Mouse (Mus musculus) layer of hippocampus, adult 18-20 months (tissue): ENCODE data around the gene 1700022I11Rik. TPM values are rescaled to one million over a fixed set of nuclear protein-coding genes. Genes with fewer than 3 reads are reported as not detected.

Source experiments
- DNase-seq, 2 experiments: peaks; one replicate each; pipeline ENCODE4 v3.0.0; 2022; ENCODE audit warnings: low spot score in 2 of 2
- total RNA-seq, 2 experiments: library from RNA; stranded (reverse); gene quantifications; 2 replicates each; pipeline ENCODE4 v1.2.3; 2021

Gene 1700022I11Rik
- total RNA-seq, 2 experiments from 2014 or later = not detected

DNA sequence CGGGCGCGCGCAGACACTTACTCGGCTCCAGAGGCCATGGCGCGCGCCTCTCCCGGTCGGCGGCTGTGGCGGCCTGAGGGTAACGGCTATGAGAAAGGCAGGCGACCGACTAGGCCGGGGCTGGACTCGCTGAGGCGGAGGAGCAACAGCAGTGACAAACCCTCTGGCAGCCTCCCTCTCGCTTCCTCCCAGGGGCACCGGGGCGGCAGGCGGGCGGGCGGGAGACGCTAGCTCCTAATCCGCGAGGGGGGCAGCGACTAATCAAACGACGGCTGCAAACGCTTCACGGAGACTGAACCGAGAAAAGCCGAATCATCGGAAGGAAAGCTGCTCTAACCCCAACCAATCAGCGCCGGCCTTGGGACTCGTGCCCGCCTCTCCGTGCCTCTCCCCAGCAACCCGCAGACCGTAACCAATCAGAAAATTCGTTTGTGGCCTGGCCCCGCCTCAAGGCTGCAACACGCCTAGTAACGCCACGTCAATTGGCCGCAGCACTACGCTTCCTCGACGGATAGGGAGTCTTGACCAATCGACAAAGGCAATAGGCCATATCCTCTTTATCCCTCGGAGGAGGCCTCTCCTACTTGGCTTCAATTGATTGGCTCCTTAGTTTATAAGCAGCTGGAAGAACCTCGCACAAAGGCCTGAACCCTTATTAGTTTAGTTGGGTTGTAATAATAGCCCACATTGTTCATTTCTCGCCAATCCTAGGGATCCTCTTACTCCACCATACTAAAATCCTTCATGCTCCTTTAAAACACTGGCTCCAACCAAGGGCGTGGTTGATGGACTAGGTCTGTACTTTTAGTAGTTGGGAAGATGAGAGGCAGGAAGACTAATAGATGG, 31.0 kb downstream of the 1700022I11Rik start, which contains the start of gene Vcp:
Vcp (minus strand) TSS at position 367 of the 846 bp plus-strand sequence.
- DNase-seq = peak; percentile 99 to 100

DNA sequence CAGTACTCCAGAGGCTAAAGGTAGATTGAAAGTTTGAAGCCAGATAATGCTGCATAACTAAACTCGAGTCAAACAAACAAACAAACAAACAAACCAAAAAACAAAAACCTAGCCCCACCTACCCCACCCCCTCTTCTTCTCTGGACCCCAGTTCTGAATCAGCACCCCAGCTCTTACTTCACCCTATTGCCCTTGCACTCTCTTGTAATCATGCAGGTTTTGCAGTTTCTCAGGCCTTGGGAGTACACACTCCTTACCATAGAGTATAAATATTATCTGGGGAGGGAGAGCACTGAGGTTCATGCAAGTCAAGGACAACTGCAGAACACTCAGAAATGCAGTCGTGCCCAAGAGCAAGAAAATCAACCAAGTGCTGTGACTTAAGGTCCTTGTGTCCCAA, 31.9 kb downstream of the 1700022I11Rik start:
- DNase-seq = no peak

DNA sequence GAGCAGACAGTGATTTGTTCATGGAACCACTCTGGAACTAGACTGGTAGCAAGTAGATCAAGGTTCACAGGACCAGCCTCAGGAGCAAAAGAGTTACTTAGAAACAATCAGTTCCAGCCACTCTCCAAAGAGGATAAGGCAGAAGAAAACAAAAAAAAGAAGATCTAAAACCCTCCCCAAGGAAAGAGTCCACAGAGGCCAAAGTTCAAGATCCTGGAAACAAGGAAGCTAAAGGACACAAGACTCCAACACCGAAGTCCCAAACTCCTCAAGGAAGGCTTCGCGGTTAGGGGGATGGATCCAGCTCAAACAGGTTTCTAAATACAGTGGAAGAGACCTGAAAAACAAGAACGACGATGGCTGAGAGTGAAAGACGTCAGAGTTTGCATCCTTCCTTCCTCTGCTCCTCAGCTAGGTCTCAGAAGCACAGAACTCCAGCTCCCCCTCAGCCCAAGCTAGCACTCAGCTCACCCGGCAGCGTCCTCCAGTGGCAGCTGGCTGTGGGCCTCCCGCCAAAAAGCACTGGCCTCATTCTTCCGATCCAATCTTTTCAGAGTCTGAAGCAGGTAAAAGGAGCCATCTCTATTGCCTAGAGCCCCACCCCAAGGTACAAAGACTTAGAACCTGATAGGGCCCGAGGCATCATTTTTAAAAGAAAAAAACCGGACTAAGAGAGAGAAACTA, 33.5 kb downstream of the 1700022I11Rik start:
- no peak for DNase-seq

DNA sequence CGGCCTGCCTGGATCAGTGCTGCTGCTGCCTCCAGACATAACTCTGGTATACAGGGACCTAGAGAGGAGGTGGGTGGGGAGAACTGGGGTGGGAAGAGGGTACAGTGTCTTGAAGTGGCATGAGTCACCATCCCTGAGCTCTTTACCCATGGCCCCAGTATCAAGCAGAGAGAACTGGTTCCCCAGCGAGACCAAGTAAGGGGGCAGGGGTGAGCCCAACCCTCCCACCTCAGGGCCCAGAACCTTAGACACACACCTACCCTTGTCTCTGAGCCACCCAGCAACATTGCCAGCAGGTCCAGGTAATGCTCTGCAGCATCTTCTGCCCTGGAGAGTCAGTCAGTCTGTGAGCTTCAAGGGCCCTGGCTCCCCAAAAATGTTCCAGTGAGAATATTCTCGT, 35.5 kb downstream of the 1700022I11Rik start:
- DNase-seq = no peak

DNA sequence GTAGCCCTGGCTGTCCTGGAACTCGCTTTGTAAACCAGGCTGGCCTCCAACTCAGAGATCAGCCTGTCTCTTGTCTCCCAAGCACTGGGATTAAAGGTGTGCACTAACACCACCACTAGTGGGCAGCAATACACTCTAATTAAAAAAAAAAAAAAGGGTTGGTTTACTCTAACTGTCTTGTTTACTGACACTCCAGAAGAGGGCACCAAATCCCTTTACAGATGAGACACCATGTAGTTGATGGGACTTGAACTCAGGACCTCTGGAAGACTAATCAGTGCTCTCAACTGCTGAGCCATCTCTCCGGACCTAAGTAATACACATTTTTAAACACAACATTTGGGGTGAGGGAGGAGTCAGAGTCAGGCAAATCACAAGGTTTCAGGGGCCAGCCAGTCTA, 36.4 kb downstream of the 1700022I11Rik start:
- peak in 1 of 2 experiments; percentile 50 for DNase-seq

DNA sequence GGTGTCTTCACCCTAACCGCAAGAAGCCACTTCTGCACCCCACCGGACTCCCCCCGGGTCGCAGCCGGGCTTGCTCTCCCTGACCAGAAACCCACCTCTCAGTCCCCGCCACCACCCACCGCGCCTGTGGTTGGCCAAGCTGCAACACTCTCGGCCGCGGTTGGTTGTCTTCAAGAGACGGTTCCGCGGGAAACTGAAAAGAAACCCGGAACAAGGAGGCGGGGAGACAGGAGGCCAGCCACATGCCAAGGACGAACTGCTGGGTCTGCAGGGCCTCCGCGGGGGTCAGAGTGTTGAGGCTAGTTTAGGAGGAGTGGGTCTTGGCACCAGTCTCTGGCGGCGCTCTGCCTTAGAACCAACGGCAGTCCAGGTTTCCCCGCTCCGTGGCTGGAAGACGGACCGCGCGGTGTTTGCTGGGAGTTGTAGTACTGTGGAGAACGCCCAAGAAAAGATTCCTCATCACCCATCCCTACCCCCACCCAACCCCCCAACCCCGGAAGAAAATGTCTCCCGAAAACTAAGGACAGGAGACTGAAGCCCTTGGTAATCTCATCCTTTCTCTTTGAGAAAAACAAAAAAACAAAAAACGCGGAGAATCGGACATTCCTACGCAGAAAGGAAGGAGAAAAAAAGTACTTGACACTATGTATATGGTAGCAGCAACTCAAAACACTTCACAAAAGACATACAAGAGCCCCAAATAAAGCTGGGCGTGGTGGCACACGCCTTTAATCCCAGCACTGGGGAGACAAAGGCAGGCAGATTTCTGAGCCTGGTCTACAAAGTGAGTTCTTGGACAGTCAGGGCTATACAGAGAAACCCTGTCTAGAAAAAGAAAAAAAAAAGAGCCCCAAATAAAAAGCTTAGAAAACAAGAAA, 41.0 kb downstream of the 1700022I11Rik start, which contains the start of gene Fancg:
Fancg (minus strand) TSS at position 346 of the 878 bp plus-strand sequence.
- peak; percentile 75 to 90 for DNase-seq

DNA sequence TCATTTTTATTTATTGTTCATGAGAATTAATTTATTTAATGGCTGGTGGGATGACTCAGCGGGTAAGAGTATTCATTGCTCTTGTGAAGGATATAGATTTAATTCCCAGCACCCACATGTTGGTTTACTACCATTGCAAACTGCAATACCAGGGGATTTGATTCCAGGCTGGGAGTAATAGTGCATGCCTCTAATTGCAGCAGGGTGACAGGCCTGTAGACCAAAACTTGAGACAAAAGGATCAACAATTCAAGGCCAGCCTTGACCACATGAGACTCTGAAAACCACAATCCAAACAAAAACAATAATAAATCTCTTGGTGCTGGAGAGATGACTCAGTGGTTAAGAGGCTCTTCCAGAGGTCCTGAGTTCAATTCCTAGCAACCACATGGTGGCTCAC, 42.7 kb downstream of the 1700022I11Rik start:
- DNase-seq = no peak

DNA sequence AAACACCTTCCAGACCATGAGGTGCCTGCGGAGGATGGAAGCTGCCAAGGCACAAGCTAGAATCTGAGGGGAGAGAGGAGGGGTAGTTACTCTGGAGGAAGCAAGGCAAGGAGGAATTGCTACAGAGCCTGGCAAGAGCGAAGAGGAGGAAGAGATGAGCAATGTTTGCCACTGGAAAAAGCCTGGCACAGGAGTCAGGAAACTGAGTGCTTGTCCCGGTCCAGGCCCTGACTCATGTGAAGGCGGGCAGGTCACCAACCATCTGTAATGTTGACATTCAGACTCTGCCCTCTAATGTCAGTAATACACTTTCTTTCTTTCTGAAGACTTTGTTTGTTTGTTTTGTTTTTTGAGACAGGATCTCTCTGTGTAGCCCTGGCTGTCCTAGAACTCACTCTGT, 48.8 kb downstream of the 1700022I11Rik start:
- DNase-seq = no peak

DNA sequence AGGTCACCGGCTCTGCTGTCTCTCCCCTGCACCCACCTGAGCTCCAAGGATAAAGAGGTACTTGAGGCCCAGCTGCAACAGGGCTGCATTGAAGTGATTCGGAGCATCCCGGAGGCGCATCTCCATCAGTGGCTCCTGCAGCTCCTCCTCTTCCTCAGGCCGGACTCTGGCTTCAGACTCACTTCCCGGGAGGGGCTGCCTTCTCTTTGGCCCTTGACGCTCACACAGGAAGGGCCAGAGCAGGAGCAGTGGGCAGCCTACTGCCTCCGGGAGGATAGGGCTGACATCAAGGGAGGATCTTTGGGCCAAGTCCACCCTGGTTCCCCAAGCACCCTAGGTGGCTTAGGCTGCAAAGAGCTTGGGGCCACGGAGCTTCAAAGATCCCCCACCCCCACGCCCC, 49.8 kb downstream of the 1700022I11Rik start:
- DNase-seq = no peak

DNA sequence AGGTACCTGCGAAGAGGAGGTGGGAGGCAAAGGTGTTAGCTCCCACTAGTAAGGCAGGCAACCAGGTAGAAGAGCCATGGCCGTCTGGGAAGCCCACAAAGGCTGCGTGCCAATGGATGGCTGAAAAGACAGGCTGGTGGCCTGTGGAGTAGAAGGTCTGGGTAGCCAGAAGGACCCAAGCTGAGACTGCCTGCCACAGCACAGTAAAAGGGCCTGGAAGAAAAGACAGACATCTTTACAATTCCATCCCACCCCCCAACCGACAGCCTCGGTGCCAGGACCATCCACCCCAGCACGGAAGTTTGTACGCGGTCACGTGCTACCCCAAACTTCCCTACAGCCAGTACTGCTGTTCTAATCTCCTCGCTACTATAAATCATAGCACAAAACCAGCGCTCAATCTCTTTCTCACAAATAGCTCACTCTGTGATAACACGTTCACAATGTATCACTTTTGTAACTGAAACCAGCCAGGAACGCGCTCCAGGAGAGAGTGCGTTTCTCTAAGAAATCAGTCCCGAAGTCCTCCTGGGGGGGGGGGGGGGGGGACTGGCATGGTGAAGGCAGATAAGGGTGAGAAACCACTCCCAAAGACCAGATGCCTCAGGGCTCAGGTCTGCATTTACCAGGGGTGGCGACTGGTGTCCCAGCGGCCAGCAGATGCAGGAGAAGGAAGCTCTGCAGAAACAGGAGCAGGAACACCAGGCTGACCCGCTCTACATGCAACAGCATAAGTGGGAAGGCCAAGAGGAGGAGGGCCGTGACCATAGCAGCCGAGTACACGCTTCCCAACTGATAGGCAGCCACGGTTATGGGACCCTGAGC, 50.4 kb downstream of the 1700022I11Rik start:
- no peak for DNase-seq

DNA sequence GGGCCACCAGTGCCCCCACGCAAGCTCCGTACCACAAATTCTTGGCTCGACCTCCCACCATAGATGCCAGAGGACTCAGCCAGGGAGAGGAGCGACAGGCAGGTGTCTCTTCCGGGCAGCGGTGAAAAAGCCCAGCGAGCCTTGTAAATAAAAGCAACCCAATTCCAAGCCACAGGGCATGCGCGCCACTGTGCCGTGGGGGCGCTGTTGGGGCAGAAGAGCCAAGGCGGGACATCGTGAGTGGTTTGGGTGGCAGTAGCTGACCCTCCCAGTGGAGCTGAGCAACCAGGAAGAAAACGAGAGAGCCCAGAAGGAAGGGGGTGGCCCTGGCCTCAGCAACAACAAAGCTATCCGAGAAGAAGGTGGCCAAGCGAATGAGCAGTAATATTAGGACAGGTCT, 51.5 kb downstream of the 1700022I11Rik start:
- DNase-seq = no peak

DNA sequence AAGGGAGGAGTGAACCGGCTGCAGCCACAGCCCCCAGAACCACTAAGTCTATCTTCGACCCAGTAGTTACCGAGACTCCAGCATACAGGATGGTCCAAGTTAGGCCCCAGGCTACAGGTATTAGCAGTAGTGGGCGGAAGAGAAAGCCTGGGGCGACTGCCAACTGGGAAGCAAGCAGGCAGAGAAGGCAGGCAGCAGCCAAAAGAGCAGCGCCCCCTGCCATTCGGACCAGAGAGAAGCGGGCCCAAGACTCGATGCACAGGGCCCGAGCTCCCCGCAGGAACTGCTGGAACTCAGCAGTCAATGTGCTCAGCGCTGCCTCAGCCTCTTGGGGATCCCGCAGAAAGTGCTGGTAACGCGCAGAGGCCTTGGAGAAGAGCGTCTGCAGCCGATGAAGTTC, 51.9 kb downstream of the 1700022I11Rik start:
- DNase-seq = no peak

DNA sequence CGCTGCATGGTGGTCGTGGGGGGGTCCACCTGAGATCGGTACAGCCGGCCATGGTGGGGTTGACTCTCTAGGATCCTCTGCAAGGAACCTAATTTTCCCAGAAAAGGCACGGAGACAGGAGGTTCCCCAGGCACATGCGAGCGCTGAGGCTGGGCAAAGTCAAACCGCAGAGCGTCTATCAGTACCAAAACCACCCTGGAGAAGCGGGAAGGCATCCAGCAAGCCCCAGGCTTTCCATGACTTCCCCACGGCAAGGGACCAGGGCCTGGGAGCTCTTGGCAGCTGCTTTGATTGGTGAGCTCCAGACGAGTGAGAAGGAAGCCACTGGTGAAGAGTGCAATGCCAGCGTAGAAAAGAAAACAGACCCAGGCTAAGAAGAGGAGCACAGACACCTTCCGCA, 55.3 kb downstream of the 1700022I11Rik start:
- DNase-seq = no peak

DNA sequence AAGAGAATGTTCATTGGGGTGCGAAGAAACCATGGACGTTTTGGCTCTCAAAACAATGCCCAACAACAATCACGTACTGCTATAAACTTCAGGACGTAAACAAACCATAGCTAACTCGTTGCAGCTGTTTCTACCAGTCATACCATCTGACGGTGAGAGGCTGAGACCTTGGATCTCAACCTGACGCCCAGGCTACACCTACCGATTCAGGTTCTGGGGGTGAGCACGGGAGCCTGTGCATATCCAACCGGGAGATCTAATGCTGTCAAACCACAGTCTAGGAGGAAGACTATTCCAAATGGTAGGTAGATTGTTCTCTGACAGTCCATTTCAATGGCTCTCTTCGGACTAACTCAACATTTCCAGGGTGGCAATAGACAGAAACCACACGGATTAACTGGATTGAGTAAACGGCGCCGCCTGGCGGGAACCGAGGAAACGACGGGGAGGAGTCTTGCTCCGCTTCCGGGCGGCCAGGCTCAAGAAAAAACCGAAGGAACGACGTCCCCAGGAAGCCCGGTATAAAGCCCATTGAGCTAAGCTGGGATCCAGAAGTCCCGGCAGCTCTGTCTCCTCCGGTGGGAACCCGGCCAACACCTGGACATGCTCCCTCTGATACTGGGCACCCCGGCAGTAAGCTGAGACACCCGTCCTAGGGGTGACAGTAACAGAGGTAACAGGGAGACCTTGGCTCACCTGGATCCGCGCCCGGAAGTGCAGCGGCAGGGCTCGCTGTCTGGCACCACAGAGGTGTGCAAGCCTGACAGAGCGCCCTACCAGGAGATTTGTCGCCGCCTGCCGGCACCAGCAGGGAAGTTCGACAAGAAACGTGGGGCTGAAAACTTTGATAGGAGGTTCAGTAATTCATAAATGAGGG, 55.9 kb downstream of the 1700022I11Rik start, which contains the start of gene Pigo:
Pigo (minus strand) TSS at position 736 of the 877 bp plus-strand sequence.
- DNase-seq = peak; percentile 89 to 97

DNA sequence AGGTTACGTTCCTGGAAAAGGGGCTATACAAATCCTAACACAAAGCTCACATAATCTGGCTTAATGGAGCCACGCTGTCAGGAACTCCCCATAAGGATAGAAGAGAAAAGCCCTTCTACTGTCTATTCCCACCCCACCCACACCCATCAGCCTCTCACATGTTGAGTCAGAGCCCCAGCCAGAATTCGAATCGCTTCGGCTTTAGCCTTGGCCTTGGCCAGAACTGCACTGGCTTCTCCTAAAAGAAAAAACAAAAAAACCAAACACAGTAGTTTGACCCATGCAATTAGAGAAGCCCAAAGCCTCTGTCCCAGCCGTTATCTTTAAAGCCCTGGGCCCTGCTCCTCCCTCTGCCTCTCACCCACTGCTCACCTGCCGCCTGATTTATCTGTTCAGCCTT, 59.7 kb downstream of the 1700022I11Rik start:
- DNase-seq = no peak

DNA sequence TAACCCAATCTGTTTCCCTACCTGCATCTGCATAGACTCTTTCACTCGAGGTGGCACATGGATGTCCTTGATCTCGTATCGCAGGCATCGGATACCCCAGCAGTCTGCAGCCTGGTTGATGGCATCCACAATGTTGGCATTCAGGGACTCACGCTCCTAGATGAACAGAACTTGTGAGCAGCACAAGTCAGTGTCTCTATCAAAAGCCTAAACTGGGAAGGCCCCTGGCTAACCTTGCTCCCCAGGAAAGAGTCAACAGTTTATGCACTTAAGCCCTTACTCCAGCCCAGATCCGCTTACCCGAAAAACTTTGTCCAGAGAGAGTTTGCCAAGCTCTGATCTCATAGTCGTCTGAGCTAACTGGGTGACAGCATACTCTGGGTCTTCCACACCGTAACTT, 60.3 kb downstream of the 1700022I11Rik start:
- no peak for DNase-seq

DNA sequence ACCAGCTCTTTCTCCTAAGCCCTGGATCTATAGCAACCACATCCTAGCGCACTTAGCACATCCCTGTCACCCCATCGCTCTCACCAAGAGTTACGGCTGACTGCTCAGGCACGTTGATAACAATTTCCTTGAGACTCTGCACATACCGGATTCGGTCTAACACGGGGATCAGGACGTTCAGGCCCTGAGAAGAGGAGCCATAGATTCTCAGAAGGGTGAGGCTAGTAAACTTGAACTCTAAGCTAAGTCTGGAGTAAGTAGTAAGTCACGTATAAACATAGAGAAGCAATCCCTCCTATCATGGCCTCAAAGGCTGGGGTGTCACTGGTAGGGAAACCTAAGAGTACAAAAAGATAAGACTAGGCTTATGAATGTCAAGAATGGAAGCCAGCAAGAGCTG, 60.9 kb downstream of the 1700022I11Rik start:
- DNase-seq = no peak

DNA sequence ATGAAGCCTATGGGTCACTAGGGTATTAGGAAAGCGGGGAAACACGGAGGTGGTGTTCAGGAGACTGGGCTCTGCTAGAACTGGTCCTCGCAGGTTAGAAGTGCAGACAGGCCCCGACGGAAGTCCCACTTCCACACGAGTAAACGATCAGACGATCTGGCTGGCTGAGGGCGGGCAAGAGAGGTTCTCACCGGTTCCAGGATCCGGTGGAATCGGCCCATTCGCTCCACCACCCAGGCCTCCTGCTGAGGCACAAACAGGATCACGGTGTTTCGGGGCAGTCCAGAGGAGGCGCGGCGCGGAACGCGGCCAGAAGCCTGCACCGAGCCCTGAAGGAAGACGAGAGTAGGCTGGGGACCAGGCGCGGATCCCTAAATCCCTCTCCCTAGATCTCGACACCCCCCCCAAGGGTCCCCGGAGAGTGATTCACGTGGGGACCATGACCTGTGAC, 61.4 kb downstream of the 1700022I11Rik start:
- no peak for DNase-seq
